Mouse (Mus musculus): ENCODE results near the gene Gorab. TPM values are rescaled to one million over a fixed set of nuclear protein-coding genes. Genes with fewer than 3 reads are reported as not detected.
A peak's percentile ranks its signal among the peaks of the same experiment; 100 is the strongest.

Gorab gene
- polyA plus RNA-seq, 2 experiments = 19.6 to 28.3 TPM

GRCm38 (mm10) chr1:163414200-163414599 is 10.7 kb upstream of the Gorab start:
- no peak for TF ChIP-seq POLR2A (IDR thresholded peaks at IDR 0.05; ENCODE audit: borderline replicate concordance, extremely low read depth, insufficient read depth, insufficient read length)
- no peaks in the 10 kb centered on the region for H3K36me3 ChIP-seq (ENCODE audit: control insufficient read depth, insufficient read depth, low read length)
- no peak overlapping the region for H3K4me3 ChIP-seq (replicated peaks; ENCODE audit: low read length)
- H3K27me3 ChIP-seq (ENCODE audit: control insufficient read depth, insufficient read depth, low read length) = no peaks in the 10 kb centered on the region
- 13% methylated on average over 2 of the region's 2 CpGs for WGBS
- peak overlapping the region; percentile 30; the same call in 1 of the 2 replicates for H3K27ac ChIP-seq (replicated peaks; ENCODE audit: low read depth, low read length)
- H3K4me1 ChIP-seq (ENCODE audit: control insufficient read depth, insufficient read depth, low read length) = peaks cover 15% of the 10 kb centered on the region; the same call in 1 of the 2 replicates
- no peak overlapping the region for H3K9ac ChIP-seq (ENCODE audit: low read depth, low read length, severe bottlenecking)
- no peaks in the 10 kb centered on the region for H3K9me3 ChIP-seq (ENCODE audit: control insufficient read depth, low read length)
- DNase-seq (ENCODE audit: low spot score) (peak; percentile 63), ATAC-seq (ENCODE audit: low FRiP score, low read depth) (peak; percentile 54; the same call in 1 of the 2 replicates)
- no peak overlapping the region for H3K4me2 ChIP-seq (replicated peaks; ENCODE audit: low read depth, low read length, severe bottlenecking)

- Histone ChIP-seq H3K9me3 (ENCODE audit: control insufficient read depth, low read length) (no peaks in the 10 kb centered on the region), H3K27ac (replicated peaks; ENCODE audit: low read depth, low read length) (no peak overlapping the region), H3K27me3 (ENCODE audit: control insufficient read depth, insufficient read depth, low read length) (no peaks in the 10 kb centered on the region), H3K9ac (ENCODE audit: low read depth, low read length, severe bottlenecking) (no peak overlapping the region), H3K4me2 (replicated peaks; ENCODE audit: low read depth, low read length, severe bottlenecking) (no peak overlapping the region), H3K4me3 (replicated peaks; ENCODE audit: low read length) (no peak overlapping the region), H3K4me1 (ENCODE audit: control insufficient read depth, insufficient read depth, low read length) (peaks cover 10% of the 10 kb centered on the region), H3K36me3 (ENCODE audit: control insufficient read depth, insufficient read depth, low read length) (no peaks in the 10 kb centered on the region)
- DNase-seq (ENCODE audit: low spot score) (no peak), ATAC-seq (ENCODE audit: low FRiP score, low read depth) (no peak)
- TF ChIP-seq POLR2A (IDR thresholded peaks at IDR 0.05; ENCODE audit: borderline replicate concordance, extremely low read depth, insufficient read depth, insufficient read length) = no peak
- 69% methylated on average over 3 of the region's 3 CpGs for WGBS
These were observed 2.7 kb upstream of the Gorab start for GRCm38 (mm10) chr1:163406203-163406602.

GRCm38 (mm10) chr1:163391321-163391720 is 12.1 kb downstream of the Gorab start:
- Histone ChIP-seq H3K9me3 (ENCODE audit: control insufficient read depth, low read length) (no peaks in the 10 kb centered on the region), H3K9ac (ENCODE audit: low read depth, low read length, severe bottlenecking) (no peak overlapping the region), H3K36me3 (ENCODE audit: control insufficient read depth, insufficient read depth, low read length) (peaks cover 62% of the 10 kb centered on the region), H3K27ac (replicated peaks; ENCODE audit: low read depth, low read length) (no peak overlapping the region), H3K4me1 (ENCODE audit: control insufficient read depth, insufficient read depth, low read length) (no peaks in the 10 kb centered on the region), H3K27me3 (ENCODE audit: control insufficient read depth, insufficient read depth, low read length) (no peaks in the 10 kb centered on the region), H3K4me2 (replicated peaks; ENCODE audit: low read depth, low read length, severe bottlenecking) (no peak overlapping the region), H3K4me3 (replicated peaks; ENCODE audit: low read length) (no peak overlapping the region)
- DNase-seq (ENCODE audit: low spot score) = no peak
- TF ChIP-seq POLR2A (IDR thresholded peaks at IDR 0.05; ENCODE audit: borderline replicate concordance, extremely low read depth, insufficient read depth, insufficient read length) = no peak
- WGBS = 58% methylated on average over 6 of the region's 6 CpGs
- ATAC-seq (ENCODE audit: low FRiP score, low read depth) = no peak

DNA sequence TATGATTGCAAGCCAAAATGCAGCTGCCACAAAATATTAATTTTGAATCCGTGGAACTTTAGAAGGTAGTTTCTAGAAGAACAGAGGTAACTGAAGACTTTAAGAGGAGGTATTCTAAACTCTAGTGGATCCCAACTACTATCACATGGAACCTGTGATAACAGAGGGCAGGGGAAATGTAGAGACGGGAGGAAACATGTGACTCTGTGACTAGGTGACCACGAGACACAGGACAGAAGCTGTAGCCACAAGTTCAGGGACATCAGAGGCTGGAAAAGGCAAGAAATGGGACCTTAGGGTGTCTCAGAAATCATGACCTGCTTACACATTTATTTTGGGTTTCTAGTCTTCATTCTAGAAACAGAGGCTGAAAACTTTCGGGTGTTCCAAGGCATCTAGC is 13.4 kb downstream of the Gorab start:
- Histone ChIP-seq H3K9me3 (ENCODE audit: control insufficient read depth, low read length) (no peaks in the 10 kb centered on the region), H3K27me3 (ENCODE audit: control insufficient read depth, insufficient read depth, low read length) (no peaks in the 10 kb centered on the region), H3K9ac (ENCODE audit: low read depth, low read length, severe bottlenecking) (no peak overlapping the region), H3K36me3 (ENCODE audit: control insufficient read depth, insufficient read depth, low read length) (peaks cover 66% of the 10 kb centered on the region), H3K4me3 (replicated peaks; ENCODE audit: low read length) (no peak overlapping the region), H3K4me2 (replicated peaks; ENCODE audit: low read depth, low read length, severe bottlenecking) (no peak overlapping the region), H3K4me1 (ENCODE audit: control insufficient read depth, insufficient read depth, low read length) (no peaks in the 10 kb centered on the region), H3K27ac (replicated peaks; ENCODE audit: low read depth, low read length) (no peak overlapping the region)
- no peak for TF ChIP-seq POLR2A (IDR thresholded peaks at IDR 0.05; ENCODE audit: borderline replicate concordance, extremely low read depth, insufficient read depth, insufficient read length)
- ATAC-seq (ENCODE audit: low FRiP score, low read depth) = no peak
- WGBS = 88% methylated on average over 4 of the region's 4 CpGs
- no peak for DNase-seq (ENCODE audit: low spot score)

DNA sequence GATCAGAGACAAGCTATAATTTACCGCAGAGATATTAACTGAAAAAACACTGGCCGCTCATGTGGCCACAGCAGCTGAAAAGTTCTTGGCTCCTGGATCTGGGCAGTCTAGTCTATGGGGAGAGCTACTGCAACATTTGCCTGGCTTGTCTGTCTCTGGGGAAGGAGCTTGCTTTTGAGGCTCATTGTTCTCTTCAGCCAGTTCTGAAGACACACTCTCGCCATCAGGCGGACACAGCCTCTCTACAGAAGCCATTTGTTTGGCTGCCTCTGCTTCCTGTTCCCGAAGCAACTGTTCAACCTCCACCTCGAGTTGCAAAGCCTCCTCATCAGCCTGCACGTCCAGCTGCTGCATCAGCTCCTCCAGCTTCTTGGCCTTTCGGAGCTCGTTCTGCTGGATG is 17.3 kb downstream of the Gorab start:
- no peaks in the 10 kb centered on the region for H3K27me3 ChIP-seq (ENCODE audit: control insufficient read depth, insufficient read depth, low read length)
- no peak overlapping the region for H3K4me2 ChIP-seq (replicated peaks; ENCODE audit: low read depth, low read length, severe bottlenecking)
- no peak overlapping the region for H3K27ac ChIP-seq (replicated peaks; ENCODE audit: low read depth, low read length)
- no peak for TF ChIP-seq POLR2A (IDR thresholded peaks at IDR 0.05; ENCODE audit: borderline replicate concordance, extremely low read depth, insufficient read depth, insufficient read length)
- H3K4me3 ChIP-seq (replicated peaks; ENCODE audit: low read length) = no peak overlapping the region
- H3K36me3 ChIP-seq (ENCODE audit: control insufficient read depth, insufficient read depth, low read length) = peaks cover 44% of the 10 kb centered on the region
- DNase-seq (ENCODE audit: low spot score) (no peak), ATAC-seq (ENCODE audit: low FRiP score, low read depth) (no peak)
- no peak overlapping the region for H3K9ac ChIP-seq (ENCODE audit: low read depth, low read length, severe bottlenecking)
- 82% methylated on average over 9 of the region's 9 CpGs for WGBS
- no peaks in the 10 kb centered on the region for H3K9me3 ChIP-seq (ENCODE audit: control insufficient read depth, low read length)
- peaks cover 6% of the 10 kb centered on the region; the same call in 1 of the 2 replicates for H3K4me1 ChIP-seq (ENCODE audit: control insufficient read depth, insufficient read depth, low read length)
